Mouse (Mus musculus): ENCODE measurements around the gene Alox5. TPM values are rescaled to one million over a fixed set of nuclear protein-coding genes. Genes with fewer than 3 reads are reported as not detected.
"Not testable (repeated sequence)": the region's sequence is repeated elsewhere in the genome, so short reads cannot be mapped to it uniquely, and the experiment has no call there.

The Alox5 gene
- 1.3 and 1.5 TPM in 2 replicates for polyA plus RNA-seq (2012; rRNA removed)

GRCm38 (mm10) chr6:116460544-116461283, at the start of gene Alox5:
Gene Alox5, minus strand, starts transcription at chr6:116461178.
- no peak within 1 kb of the TSS for H3K27ac ChIP-seq (ENCODE audit: insufficient read depth, low read length)

GRCm38 (mm10) chr6:116506302-116507003, 45.5 kb upstream of the Alox5 start, which contains the start of gene Olfr212:
Gene Olfr212, plus strand, starts transcription at chr6:116506516.
- not testable (repeated sequence) for H3K4me3 ChIP-seq (ENCODE audit: insufficient read depth, low read length); H3K27ac ChIP-seq (ENCODE audit: insufficient read depth, low read length); H3K4me1 ChIP-seq (ENCODE audit: control insufficient read depth, insufficient read depth, low read length)

More at GRCm38 (mm10) chr6:116460544-116461283, at the start of gene Alox5:
- TF ChIP-seq POLR2A (IDR thresholded peaks at IDR 0.05; ENCODE audit: extremely low read depth, insufficient read depth, low read length) (no peak), CTCF (IDR thresholded peaks at IDR 0.05; ENCODE audit: extremely low read depth, insufficient read depth, low read length) (no peak)
- H3K4me1 ChIP-seq (ENCODE audit: control insufficient read depth, insufficient read depth, low read length) = no peaks in the 10 kb centered on the region
- H3K4me3 ChIP-seq (ENCODE audit: insufficient read depth, low read length) = no peak within 1 kb of the TSS

- no peak for TF ChIP-seq POLR2A (IDR thresholded peaks at IDR 0.05; ENCODE audit: extremely low read depth, insufficient read depth, low read length)
- no peak for TF ChIP-seq CTCF (IDR thresholded peaks at IDR 0.05; ENCODE audit: extremely low read depth, insufficient read depth, low read length)
- H3K27ac ChIP-seq (ENCODE audit: insufficient read depth, low read length) = no peak overlapping the region
- H3K4me3 ChIP-seq (ENCODE audit: insufficient read depth, low read length) = no peak overlapping the region
- H3K4me1 ChIP-seq (ENCODE audit: control insufficient read depth, insufficient read depth, low read length) = no peaks in the 10 kb centered on the region
These were observed 35.0 kb upstream of the Alox5 start for GRCm38 (mm10) chr6:116495960-116496359.

- no peak overlapping the region for H3K4me3 ChIP-seq (ENCODE audit: insufficient read depth, low read length)
These were observed 32.8 kb upstream of the Alox5 start for GRCm38 (mm10) chr6:116493742-116494141.

GRCm38 (mm10) chr6:116488791-116489190, 27.8 kb upstream of the Alox5 start, which contains the start of gene Olfr211:
Gene Olfr211, plus strand, starts transcription at chr6:116489091.
- Histone ChIP-seq H3K4me1 (ENCODE audit: control insufficient read depth, insufficient read depth, low read length) (no peaks in the 10 kb centered on the region), H3K27ac (ENCODE audit: insufficient read depth, low read length) (no peak within 1 kb of the TSS), H3K4me3 (ENCODE audit: insufficient read depth, low read length) (no peak within 1 kb of the TSS)
- TF ChIP-seq POLR2A (IDR thresholded peaks at IDR 0.05; ENCODE audit: extremely low read depth, insufficient read depth, low read length) = no peak
- TF ChIP-seq CTCF (IDR thresholded peaks at IDR 0.05; ENCODE audit: extremely low read depth, insufficient read depth, low read length) = no peak

More at GRCm38 (mm10) chr6:116493742-116494141, 32.8 kb upstream of the Alox5 start:
- H3K27ac ChIP-seq (ENCODE audit: insufficient read depth, low read length) = no peak overlapping the region
- TF ChIP-seq CTCF (IDR thresholded peaks at IDR 0.05; ENCODE audit: extremely low read depth, insufficient read depth, low read length) (no peak), POLR2A (IDR thresholded peaks at IDR 0.05; ENCODE audit: extremely low read depth, insufficient read depth, low read length) (no peak)
- H3K4me1 ChIP-seq (ENCODE audit: control insufficient read depth, insufficient read depth, low read length) = no peaks in the 10 kb centered on the region

- Histone ChIP-seq H3K4me3 (ENCODE audit: insufficient read depth, low read length) (no peak overlapping the region), H3K27ac (ENCODE audit: insufficient read depth, low read length) (no peak overlapping the region), H3K4me1 (ENCODE audit: control insufficient read depth, insufficient read depth, low read length) (no peaks in the 10 kb centered on the region)
- TF ChIP-seq POLR2A (IDR thresholded peaks at IDR 0.05; ENCODE audit: extremely low read depth, insufficient read depth, low read length) = no peak
- no peak for TF ChIP-seq CTCF (IDR thresholded peaks at IDR 0.05; ENCODE audit: extremely low read depth, insufficient read depth, low read length)
These were observed 25.9 kb upstream of the Alox5 start for GRCm38 (mm10) chr6:116486833-116487232.

GRCm38 (mm10) chr6:116485081-116485480, 24.1 kb upstream of the Alox5 start:
- no peak for TF ChIP-seq CTCF (IDR thresholded peaks at IDR 0.05; ENCODE audit: extremely low read depth, insufficient read depth, low read length)
- TF ChIP-seq POLR2A (IDR thresholded peaks at IDR 0.05; ENCODE audit: extremely low read depth, insufficient read depth, low read length) = no peak
- Histone ChIP-seq H3K27ac (ENCODE audit: insufficient read depth, low read length) (no peak overlapping the region), H3K4me1 (ENCODE audit: control insufficient read depth, insufficient read depth, low read length) (no peaks in the 10 kb centered on the region), H3K4me3 (ENCODE audit: insufficient read depth, low read length) (no peak overlapping the region)

GRCm38 (mm10) chr6:116468081-116468480, 7.1 kb upstream of the Alox5 start:
- TF ChIP-seq POLR2A (IDR thresholded peaks at IDR 0.05; ENCODE audit: extremely low read depth, insufficient read depth, low read length) (no peak), CTCF (IDR thresholded peaks at IDR 0.05; ENCODE audit: extremely low read depth, insufficient read depth, low read length) (no peak)
- Histone ChIP-seq H3K27ac (ENCODE audit: insufficient read depth, low read length) (no peak overlapping the region), H3K4me3 (ENCODE audit: insufficient read depth, low read length) (no peak overlapping the region), H3K4me1 (ENCODE audit: control insufficient read depth, insufficient read depth, low read length) (no peaks in the 10 kb centered on the region)

GRCm38 (mm10) chr6:116459232-116459631, 1.7 kb downstream of the Alox5 start:
- H3K4me1 ChIP-seq (ENCODE audit: control insufficient read depth, insufficient read depth, low read length) = no peaks in the 10 kb centered on the region
- H3K27ac ChIP-seq (ENCODE audit: insufficient read depth, low read length) = no peak overlapping the region
- TF ChIP-seq POLR2A (IDR thresholded peaks at IDR 0.05; ENCODE audit: extremely low read depth, insufficient read depth, low read length) (no peak), CTCF (IDR thresholded peaks at IDR 0.05; ENCODE audit: extremely low read depth, insufficient read depth, low read length) (no peak)
- H3K4me3 ChIP-seq (ENCODE audit: insufficient read depth, low read length) = no peak overlapping the region

GRCm38 (mm10) chr6:116458728-116459127, 2.2 kb downstream of the Alox5 start:
- no peak for TF ChIP-seq POLR2A (IDR thresholded peaks at IDR 0.05; ENCODE audit: extremely low read depth, insufficient read depth, low read length)
- Histone ChIP-seq H3K27ac (ENCODE audit: insufficient read depth, low read length) (no peak overlapping the region), H3K4me1 (ENCODE audit: control insufficient read depth, insufficient read depth, low read length) (no peaks in the 10 kb centered on the region), H3K4me3 (ENCODE audit: insufficient read depth, low read length) (no peak overlapping the region)

All from cortical plate, adult 2 months (tissue).